In genomic region chr3:52830101-52830500, GRCm38 (mm10) we compare ENCODE assay signal across 29 mouse cellular contexts.
DNase-seq lines count a peak whose midpoint lies in the region; ATAC-seq and TF ChIP-seq lines count a peak whose summit lies in the region.
"Had no signal": no experiment of that assay in that cellular context is flagged by ENCODE, and none has a peak within 500 bp of the region (broad histone marks: within the 10 kb centered on the region; RNA-seq: fewer than 3 reads in every experiment).

No protein-coding gene starts in this region.

- no peak overlapping the region for H3K9ac ChIP-seq in intestine, embryonic 15.5 days
- no peak overlapping the region for H3K9ac ChIP-seq in hindbrain, embryonic 11.5 days (ENCODE audit: low read depth, low read length)
- H3K9ac ChIP-seq: forebrain, embryonic 13.5 days; heart, embryonic 12.5 days; heart, embryonic 15.5 days; hindbrain, embryonic 14.5 days had no signal

- no peak for TF ChIP-seq POLR2A in spleen, adult 2 months (IDR thresholded peaks at IDR 0.05; ENCODE audit: low read depth, low read length)

- 75% methylated on average over 3 of the region's 3 CpGs for WGBS in spleen, adult 2 months
- 92% methylated on average over 3 of the region's 3 CpGs for WGBS in intestine, embryonic 15.5 days
- WGBS in hindbrain, embryonic 11.5 days: 94% methylated on average over 3 of the region's 3 CpGs

- no peak overlapping the region for H3K4me3 ChIP-seq in spleen, adult 2 months (ENCODE audit: extremely low read depth, insufficient read depth, insufficient read length)
- H3K4me3 ChIP-seq in intestine, embryonic 15.5 days (replicated peaks): no peak overlapping the region
- H3K4me3 ChIP-seq in hindbrain, embryonic 11.5 days (ENCODE audit: low read depth, low read length): no peak overlapping the region
- H3K4me3 ChIP-seq: forebrain, embryonic 10.5 days; forebrain, embryonic 13.5 days; gastrocnemius, adult 2 months; heart, embryonic 12.5 days; heart, embryonic 15.5 days; hindbrain, embryonic 10.5 days had no signal

- peaks cover 19% of the 10 kb centered on the region for H3K4me1 ChIP-seq in spleen, adult 2 months (ENCODE audit: control insufficient read depth, insufficient read depth, insufficient read length)
- H3K4me1 ChIP-seq in intestine, embryonic 15.5 days (replicated peaks): no peaks in the 10 kb centered on the region
- no peaks in the 10 kb centered on the region for H3K4me1 ChIP-seq in hindbrain, embryonic 11.5 days (replicated peaks; ENCODE audit: control insufficient read depth, insufficient read depth, low read length)
- H3K4me1 ChIP-seq: forebrain, embryonic 13.5 days; heart, embryonic 12.5 days; heart, embryonic 15.5 days had no signal

- no peaks in the 10 kb centered on the region for H3K9me3 ChIP-seq in intestine, embryonic 15.5 days
- H3K9me3 ChIP-seq in hindbrain, embryonic 11.5 days (ENCODE audit: control insufficient read depth, low read length): no peaks in the 10 kb centered on the region
- H3K9me3 ChIP-seq: forebrain, embryonic 10.5 days; forebrain, embryonic 13.5 days; heart, embryonic 15.5 days; hindbrain, embryonic 10.5 days had no signal

- no peaks in the 10 kb centered on the region for H3K36me3 ChIP-seq in spleen, adult 2 months (ENCODE audit: control insufficient read depth, insufficient read depth, low read length)
- H3K36me3 ChIP-seq in intestine, embryonic 15.5 days: no peaks in the 10 kb centered on the region
- H3K36me3 ChIP-seq in hindbrain, embryonic 11.5 days (ENCODE audit: control insufficient read depth, insufficient read depth, low read length): no peaks in the 10 kb centered on the region
- H3K36me3 ChIP-seq: forebrain, embryonic 10.5 days; G1E; heart, embryonic 12.5 days; heart, embryonic 15.5 days; hindbrain, embryonic 10.5 days had no signal

- peak; percentile 72 for ATAC-seq in inflammation-experienced regulatory T-cells, adult 6 months
- no peak for ATAC-seq in intestine, embryonic 15.5 days
- ATAC-seq in hindbrain, embryonic 11.5 days (ENCODE audit: low FRiP score): no peak
- ATAC-seq: forebrain, embryonic 13.5 days; forebrain, embryonic 16.5 days; hindbrain, postnatal 0 days; intestine, embryonic 16.5 days; Patski had no signal

- TF ChIP-seq CTCF in spleen, adult 2 months (IDR thresholded peaks at IDR 0.05; ENCODE audit: extremely low read depth, insufficient read depth, insufficient read length, insufficient replicate concordance): no peak

- H3K27ac ChIP-seq in spleen, adult 2 months (ENCODE audit: insufficient read depth, low read length): peak overlapping the region; percentile 34; the same call in 1 of the 2 replicates
- H3K27ac ChIP-seq in intestine, embryonic 15.5 days: no peak overlapping the region
- no peak overlapping the region for H3K27ac ChIP-seq in hindbrain, embryonic 11.5 days (ENCODE audit: low read depth, low read length)
- H3K27ac ChIP-seq: forebrain, embryonic 10.5 days; forebrain, embryonic 13.5 days; gastrocnemius, adult 2 months; heart, embryonic 15.5 days; hindbrain, embryonic 10.5 days; hindbrain, embryonic 14.5 days; hindbrain, postnatal 0 days had no signal

- no peak for DNase-seq in spleen, adult 2 months (ENCODE audit: low read depth in 1 of 2, low spot score in 2 of 2)
- DNase-seq in spleen, adult 12 weeks (ENCODE audit: low spot score): no peak
- peak; percentile 60 for DNase-seq in T-cell, adult 2 months (ENCODE audit: low spot score)
- no peak for DNase-seq in hindbrain, embryonic 11.5 days (ENCODE audit: low spot score)
- DNase-seq in cerebellum, adult 8-10 months: no peak
- DNase-seq: adrenal gland, adult 8-10 months; adrenal gland, postnatal 25 days; B cell, adult 2 months; cerebellum, adult 11-12 months; cerebellum, adult 9-10 months; cerebellum, postnatal 14 days; gastrocnemius, adult 2 months; gastrocnemius, postnatal 14 days; heart, adult 11 months; heart, postnatal 10 days; heart, postnatal 36 days had no signal

- no peak overlapping the region for H3K4me2 ChIP-seq in intestine, embryonic 15.5 days (replicated peaks)
- no peak overlapping the region for H3K4me2 ChIP-seq in hindbrain, embryonic 11.5 days (replicated peaks; ENCODE audit: low read depth, low read length)
- H3K4me2 ChIP-seq: forebrain, embryonic 13.5 days; heart, embryonic 12.5 days; heart, embryonic 15.5 days; hindbrain, embryonic 14.5 days had no signal

- no peaks in the 10 kb centered on the region for H3K27me3 ChIP-seq in spleen, adult 2 months (ENCODE audit: control insufficient read depth, insufficient read depth, low read length)
- H3K27me3 ChIP-seq in intestine, embryonic 15.5 days (replicated peaks): no peaks in the 10 kb centered on the region
- no peaks in the 10 kb centered on the region for H3K27me3 ChIP-seq in hindbrain, embryonic 11.5 days (ENCODE audit: control insufficient read depth, insufficient read depth, low read length)
- H3K27me3 ChIP-seq: forebrain, embryonic 13.5 days; heart, embryonic 12.5 days; heart, embryonic 15.5 days had no signal
